Mouse (Mus musculus) liver, embryonic 13.5 days (tissue): ENCODE measurements at regions not wholly inside any gene's neighbourhood (a gene's known extent, or its start where the extent isn't known, plus 50 kb on each side); places are given as distances from the start of the nearest gene placed in this dataset.

Experiments used
- ATAC-seq: fragments of 200-750 bp; cut with Nextera tagmentation; 2 replicates; pipeline ENCODE4 v1.8.0; 2017; ENCODE audit warnings: low read depth, mild to moderate bottlenecking, moderate number of reproducible peaks, moderate library complexity
- DNase-seq: peaks from one replicate; pipeline ENCODE4 v3.0.0; 2022
- H3K27ac ChIP-seq: fragments of 300-500 bp; sonication (generic); 2 replicates; pipeline ENCODE4 v1.5.1; 2015; ENCODE audit warnings: moderate library complexity, mild to moderate bottlenecking, inconsistent platforms
- H3K27me3 ChIP-seq: fragments of 300-500 bp; sonication (generic); 2 replicates; pipeline ENCODE4 v1.6.1; 2015; ENCODE audit warnings: mild to moderate bottlenecking, inconsistent platforms
- H3K36me3 ChIP-seq: fragments of 300-500 bp; sonication (generic); 2 replicates; pipeline ENCODE4 v1.6.1; 2015; ENCODE audit warnings: mild to moderate bottlenecking, inconsistent platforms
- H3K4me1 ChIP-seq: fragments of 300-500 bp; sonication (generic); replicated peaks from 2 replicates; pipeline ENCODE4 v1.6.1; 2015; ENCODE audit warnings: inconsistent platforms
- H3K4me2 ChIP-seq: fragments of 300-500 bp; sonication (generic); 2 replicates; pipeline ENCODE4 v1.6.1; 2015; ENCODE audit warnings: inconsistent platforms, mild to moderate bottlenecking, moderate library complexity
- H3K4me3 ChIP-seq: fragments of 300-500 bp; sonication (generic); replicated peaks from 2 replicates; pipeline ENCODE4 v1.5.1; 2015; ENCODE audit warnings: mild to moderate bottlenecking, inconsistent platforms
- H3K9ac ChIP-seq: fragments of 300-500 bp; sonication (generic); 2 replicates; pipeline ENCODE4 v1.6.1; 2015; ENCODE audit warnings: mild to moderate bottlenecking, inconsistent platforms
- H3K9me3 ChIP-seq: fragments of 300-500 bp; sonication (generic); replicated peaks from 2 replicates; pipeline ENCODE4 v1.6.1; 2016; ENCODE audit warnings: inconsistent platforms
- WGBS: fragments of 180-500 bp; shearing (Covaris S2); methylation state at CpG from one replicate; pipeline ENCODE4 v1.1.7; 2015; ENCODE audit not compliant: insufficient replicate concordance; 5-methylcytosine and 5-hydroxymethylcytosine counted together

- 43% methylated on average over 7 of the region's 7 CpGs for WGBS
- no peak for ATAC-seq
- Histone ChIP-seq H3K4me2 (no peak overlapping the region), H3K27me3 (no peaks in the 10 kb centered on the region), H3K9me3 (no peaks in the 10 kb centered on the region), H3K36me3 (no peaks in the 10 kb centered on the region), H3K27ac (0 out of 2 replicates have a peak overlapping the region, but pooled peaks have one; percentile 75), H3K9ac (no peak overlapping the region), H3K4me3 (no peak overlapping the region), H3K4me1 (peaks cover 34% of the 10 kb centered on the region)
- no peak for DNase-seq
Measured at GRCm38 (mm10) chr7:145112887-145113531, 94.9 kb downstream of the 1810010D01Rik start.

DNA sequence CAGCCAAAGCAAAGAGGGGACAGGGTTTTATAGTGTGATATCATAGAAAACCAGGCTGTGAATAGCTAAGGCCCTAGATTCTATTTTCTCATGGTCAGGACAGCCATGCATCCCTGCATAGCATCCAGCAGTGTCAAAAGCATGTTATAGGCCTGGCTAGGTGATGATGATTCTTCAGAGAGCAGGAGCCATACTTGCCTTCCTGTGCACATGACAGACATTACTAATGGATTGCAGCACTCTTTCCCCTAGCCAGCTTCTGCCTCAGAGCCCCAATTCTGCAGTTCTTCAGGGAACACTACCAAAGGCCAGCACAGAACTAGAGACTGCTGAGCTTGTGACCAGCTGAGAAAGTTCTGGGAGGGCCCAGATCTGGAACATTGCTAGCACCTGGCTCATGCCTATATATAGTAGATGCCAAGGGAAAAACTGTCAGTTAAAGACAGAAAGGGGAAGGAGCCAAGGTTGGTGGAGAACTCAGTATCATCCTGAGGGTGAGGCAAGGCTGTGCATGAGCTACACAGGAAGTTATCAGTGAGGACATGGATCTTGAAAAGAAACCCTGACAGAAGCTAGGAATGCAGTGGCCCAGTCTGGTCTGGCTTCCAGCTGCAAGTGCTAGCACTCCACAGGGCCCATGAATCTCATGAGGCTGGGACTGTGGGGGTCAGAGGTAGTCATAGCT is 95.6 kb downstream of the 1810010D01Rik start:
- Histone ChIP-seq H3K4me3 (no peak overlapping the region), H3K4me1 (peaks cover 34% of the 10 kb centered on the region), H3K9me3 (no peaks in the 10 kb centered on the region), H3K27ac (peak overlapping the region; percentile 75), H3K36me3 (no peaks in the 10 kb centered on the region), H3K9ac (no peak overlapping the region), H3K4me2 (peak overlapping the region; percentile 51; the same call in 1 of the 2 replicates), H3K27me3 (no peaks in the 10 kb centered on the region)
- DNase-seq: no peak
- ATAC-seq: no peak

GRCm38 (mm10) chr7:145111252-145112131 is 96.4 kb downstream of the 1810010D01Rik start:
- Histone ChIP-seq H3K27me3 (no peaks in the 10 kb centered on the region), H3K9me3 (no peaks in the 10 kb centered on the region), H3K27ac (peak overlapping the region; percentile 75), H3K36me3 (no peaks in the 10 kb centered on the region), H3K4me1 (peaks cover 34% of the 10 kb centered on the region), H3K9ac (no peak overlapping the region), H3K4me3 (peak overlapping the region; percentile 12; the same call in 1 of the 2 replicates), H3K4me2 (peak overlapping the region; percentile 51)
- peak; percentile 37 for DNase-seq
- ATAC-seq: peak; percentile 56
- WGBS: 14% methylated on average over 20 of the region's 20 CpGs

GRCm38 (mm10) chr7:145110657-145111251 is 97.2 kb downstream of the 1810010D01Rik start:
- no peak for ATAC-seq
- Histone ChIP-seq H3K9me3 (no peaks in the 10 kb centered on the region), H3K27ac (peak overlapping the region; percentile 75), H3K4me1 (peaks cover 34% of the 10 kb centered on the region), H3K4me3 (peak overlapping the region; percentile 12; the same call in 1 of the 2 replicates), H3K9ac (no peak overlapping the region), H3K27me3 (no peaks in the 10 kb centered on the region), H3K36me3 (no peaks in the 10 kb centered on the region), H3K4me2 (peak overlapping the region; percentile 51)
- no peak for DNase-seq
- 15% methylated on average over 10 of the region's 10 CpGs for WGBS

- H3K27ac ChIP-seq: no peak overlapping the region
Measured at GRCm38 (mm10) chr7:145110028-145110427, 97.9 kb downstream of the 1810010D01Rik start.

GRCm38 (mm10) chr7:145109471-145109870 is 98.4 kb downstream of the 1810010D01Rik start:
- no peak overlapping the region for H3K9ac ChIP-seq
- no peaks in the 10 kb centered on the region for H3K36me3 ChIP-seq
- H3K4me2 ChIP-seq: no peak overlapping the region
- H3K27ac ChIP-seq: no peak overlapping the region
- DNase-seq (no peak), ATAC-seq (no peak)
- peaks cover 34% of the 10 kb centered on the region for H3K4me1 ChIP-seq
- no peaks in the 10 kb centered on the region for H3K27me3 ChIP-seq
- H3K4me3 ChIP-seq: no peak overlapping the region
- no peaks in the 10 kb centered on the region for H3K9me3 ChIP-seq
- WGBS: 77% methylated on average over 4 of the region's 4 CpGs

More at GRCm38 (mm10) chr7:145110028-145110427, 97.9 kb downstream of the 1810010D01Rik start:
- no peak overlapping the region for H3K4me2 ChIP-seq
- H3K4me1 ChIP-seq: peaks cover 34% of the 10 kb centered on the region
- no peak for ATAC-seq
- no peak for DNase-seq
- H3K36me3 ChIP-seq: no peaks in the 10 kb centered on the region
- H3K9ac ChIP-seq: no peak overlapping the region
- no peaks in the 10 kb centered on the region for H3K9me3 ChIP-seq
- WGBS: 63% methylated on average over 3 of the region's 3 CpGs
- H3K27me3 ChIP-seq: no peaks in the 10 kb centered on the region
- no peak overlapping the region for H3K4me3 ChIP-seq

- Histone ChIP-seq H3K9me3 (no peaks in the 10 kb centered on the region), H3K36me3 (no peaks in the 10 kb centered on the region), H3K4me3 (no peak overlapping the region), H3K27me3 (no peaks in the 10 kb centered on the region), H3K27ac (no peak overlapping the region), H3K4me2 (no peak overlapping the region), H3K4me1 (peaks cover 34% of the 10 kb centered on the region), H3K9ac (no peak overlapping the region)
- no peak for DNase-seq
- 58% methylated on average over 3 of the region's 3 CpGs for WGBS
- no peak for ATAC-seq
Measured at GRCm38 (mm10) chr7:145108994-145109393, 98.9 kb downstream of the 1810010D01Rik start.

DNA sequence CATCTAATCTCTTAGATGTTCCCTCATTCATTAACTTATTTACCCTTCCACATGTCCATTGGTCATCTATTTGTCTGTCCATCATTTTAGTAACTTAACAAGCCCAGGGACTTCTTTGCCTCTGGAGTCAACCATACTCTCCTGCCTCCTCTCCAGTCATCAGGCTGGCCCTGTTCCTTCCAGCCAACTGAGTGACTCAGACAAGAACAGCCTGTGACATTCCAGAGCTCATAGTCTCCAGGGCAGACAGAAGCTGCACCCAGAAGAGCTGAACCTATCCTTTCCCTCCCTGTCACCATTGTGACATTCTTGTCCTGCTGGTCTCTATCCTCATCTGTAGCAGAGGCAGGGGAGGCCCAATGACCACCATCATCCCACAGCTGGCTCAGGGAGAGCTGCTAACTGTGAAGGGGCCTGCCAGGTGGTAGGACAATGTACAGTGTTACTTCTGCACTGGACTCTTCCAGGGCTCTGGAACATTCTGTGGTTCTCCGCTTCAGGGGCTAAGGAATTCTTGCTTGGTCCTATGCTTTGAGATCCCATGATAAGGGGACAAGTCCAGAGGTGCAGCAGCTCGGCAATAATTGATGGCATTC is 100.2 kb downstream of the 1810010D01Rik start:
- Histone ChIP-seq H3K36me3 (no peaks in the 10 kb centered on the region), H3K4me3 (no peak overlapping the region), H3K27me3 (no peaks in the 10 kb centered on the region), H3K27ac (no peak overlapping the region), H3K9me3 (no peaks in the 10 kb centered on the region), H3K4me2 (no peak overlapping the region), H3K4me1 (peaks cover 23% of the 10 kb centered on the region), H3K9ac (no peak overlapping the region)
- 65% methylated on average over 2 of the region's 2 CpGs for WGBS
- ATAC-seq: no peak
- DNase-seq: no peak

GRCm38 (mm10) chr7:145106494-145106849 is 101.4 kb downstream of the 1810010D01Rik start:
- no peaks in the 10 kb centered on the region for H3K9me3 ChIP-seq
- H3K9ac ChIP-seq: no peak overlapping the region
- WGBS: 26% methylated on average over 4 of the region's 4 CpGs
- ATAC-seq (no peak), DNase-seq (no peak)
- peaks cover 14% of the 10 kb centered on the region for H3K4me1 ChIP-seq
- H3K27ac ChIP-seq: no peak overlapping the region
- H3K27me3 ChIP-seq: no peaks in the 10 kb centered on the region
- H3K4me3 ChIP-seq: no peak overlapping the region
- no peaks in the 10 kb centered on the region for H3K36me3 ChIP-seq
- H3K4me2 ChIP-seq: no peak overlapping the region

DNA sequence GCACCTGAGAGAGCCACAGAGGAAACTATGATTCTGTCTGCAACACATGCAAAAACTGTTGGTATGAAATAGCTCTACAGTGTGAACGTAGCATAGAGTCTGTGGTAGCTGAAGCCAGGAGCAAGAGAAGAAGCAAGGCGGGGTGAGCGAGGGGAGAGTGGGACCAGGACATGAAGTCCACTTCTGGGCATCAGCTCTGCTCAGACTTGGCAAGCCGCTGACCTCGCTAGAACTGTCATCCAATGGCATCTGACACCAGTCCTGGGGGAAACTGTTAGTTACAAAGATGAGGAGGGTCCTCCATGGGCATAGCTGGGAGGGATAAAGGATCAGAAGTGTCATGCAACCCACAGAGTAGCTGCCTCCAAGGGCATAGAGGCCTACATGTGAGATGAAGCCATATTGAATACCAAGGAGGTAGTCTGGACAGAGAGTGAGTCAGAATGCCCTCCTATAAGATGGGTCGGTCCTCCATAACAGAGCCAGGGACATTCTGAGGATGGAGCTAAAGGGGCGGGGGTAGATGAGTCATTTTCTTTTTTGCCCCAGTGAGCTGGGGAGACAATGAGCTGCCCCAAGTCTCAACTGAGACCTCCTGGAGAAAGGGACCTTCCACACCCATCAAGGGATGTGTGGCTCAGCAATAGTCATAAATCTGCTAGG is 102.0 kb downstream of the 1810010D01Rik start:
- H3K9me3 ChIP-seq: no peaks in the 10 kb centered on the region
- H3K4me2 ChIP-seq: no peak overlapping the region
- no peaks in the 10 kb centered on the region for H3K36me3 ChIP-seq
- DNase-seq (no peak), ATAC-seq (no peak)
- H3K27me3 ChIP-seq: no peaks in the 10 kb centered on the region
- no peak overlapping the region for H3K9ac ChIP-seq
- peaks cover 10% of the 10 kb centered on the region for H3K4me1 ChIP-seq
- 59% methylated on average over 7 of the region's 7 CpGs for WGBS
- no peak overlapping the region for H3K4me3 ChIP-seq
- no peak overlapping the region for H3K27ac ChIP-seq
